Mouse (Mus musculus): ENCODE measurements around the gene Madd.

Gene Madd

DNA sequence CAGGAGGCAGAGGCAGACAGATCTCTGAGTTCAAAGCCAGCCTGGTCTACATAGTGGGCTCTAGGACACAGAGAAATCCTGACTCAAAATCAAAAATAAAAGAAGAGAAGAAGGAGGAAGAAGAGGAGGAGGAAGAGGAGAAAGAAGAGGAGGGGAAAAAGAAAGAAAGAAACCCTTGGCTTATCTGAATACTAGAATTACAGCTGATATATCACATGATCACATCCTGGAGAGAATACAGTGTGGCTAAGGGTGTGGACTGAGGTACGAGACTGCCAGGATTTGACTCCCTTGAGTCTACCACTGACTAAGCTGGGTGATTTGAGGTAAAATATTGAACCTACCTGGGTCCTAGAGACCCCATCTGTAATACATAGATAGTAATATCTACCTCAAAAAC is 2.6 kb upstream of the Madd start:
- DNase-seq (ENCODE audit: low read depth, low spot score): no peak

DNA sequence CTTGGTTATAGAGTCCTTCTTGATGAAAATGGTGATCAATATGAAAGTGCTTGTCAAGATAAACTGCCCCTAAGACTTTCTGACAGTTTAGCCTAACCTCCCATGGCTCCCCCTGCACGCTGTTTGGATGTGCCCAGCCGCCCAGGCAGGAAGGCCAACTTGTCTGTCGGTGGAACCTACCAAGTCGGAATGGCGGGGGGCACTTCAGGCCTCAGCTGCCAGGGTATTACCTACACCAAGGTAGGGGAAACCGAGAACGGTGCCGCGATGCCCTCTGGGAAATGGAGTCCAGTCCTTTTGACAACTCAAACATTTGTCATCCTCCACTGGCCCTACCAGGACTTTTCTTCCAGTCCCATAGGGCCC is 506 bp downstream of the Madd start:
- peak; percentile 99 for DNase-seq (ENCODE audit: low read depth, low spot score)
- H3K36me3 ChIP-seq (ENCODE audit: control insufficient read depth, insufficient read depth, low read length, poor library complexity, severe bottlenecking): peaks cover 2% of the 10 kb centered on the region; the same call in 1 of the 2 replicates
- H3K27me3 ChIP-seq (ENCODE audit: control insufficient read depth, insufficient read depth, low read length, poor library complexity, severe bottlenecking): no peaks in the 10 kb centered on the region

More for the DNA sequence above, 2.6 kb upstream of the Madd start:
- H3K36me3 ChIP-seq (ENCODE audit: control insufficient read depth, insufficient read depth, low read length, poor library complexity, severe bottlenecking): no peaks in the 10 kb centered on the region
- no peaks in the 10 kb centered on the region for H3K27me3 ChIP-seq (ENCODE audit: control insufficient read depth, insufficient read depth, low read length, poor library complexity, severe bottlenecking)

DNA sequence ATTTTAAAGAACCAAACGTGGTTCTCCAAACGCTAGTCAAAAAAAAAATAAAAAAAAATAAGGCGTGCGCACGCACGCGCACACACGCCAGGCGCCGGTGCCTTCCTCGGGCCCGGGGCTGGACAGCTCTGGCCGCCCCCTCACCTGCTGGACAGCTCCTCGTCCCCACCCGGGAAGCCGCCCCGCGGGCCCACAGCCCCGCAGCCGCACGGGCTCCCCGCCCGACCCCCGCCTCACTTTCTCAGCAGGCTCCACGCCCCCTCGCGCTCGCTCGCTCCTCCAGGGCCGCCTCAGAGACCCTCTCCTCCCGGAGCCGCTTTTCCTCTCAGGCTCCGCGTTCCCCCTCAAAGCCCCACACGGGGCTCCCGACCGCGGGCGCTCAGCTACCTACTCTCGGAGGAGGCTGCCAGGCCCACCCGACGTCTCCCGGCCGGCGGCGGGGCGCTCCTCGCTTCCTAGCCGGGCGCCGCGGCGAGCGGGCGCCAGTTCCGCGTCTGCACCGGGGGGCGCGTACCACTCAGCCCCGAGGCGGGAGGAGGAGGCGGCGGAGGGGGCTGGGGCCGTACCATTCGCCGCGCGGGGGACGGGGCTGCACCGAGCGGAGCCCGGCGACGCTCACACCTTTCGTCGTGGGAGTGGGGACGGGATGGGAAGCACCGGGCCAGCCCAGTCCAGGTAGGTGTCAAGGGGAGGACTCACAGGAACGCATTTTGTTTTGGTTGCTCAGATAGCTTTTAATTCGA is 1.1 kb downstream of the Madd start:
- H3K36me3 ChIP-seq (ENCODE audit: control insufficient read depth, insufficient read depth, low read length, poor library complexity, severe bottlenecking): peaks cover 6% of the 10 kb centered on the region
- DNase-seq (ENCODE audit: low read depth, low spot score): peak; percentile 86

GRCm38 (mm10) chr2:91182016-91182404 is 1.6 kb downstream of the Madd start:
- no peaks in the 10 kb centered on the region for H3K27me3 ChIP-seq (ENCODE audit: control insufficient read depth, insufficient read depth, low read length, poor library complexity, severe bottlenecking)
- peaks cover 7% of the 10 kb centered on the region for H3K36me3 ChIP-seq (ENCODE audit: control insufficient read depth, insufficient read depth, low read length, poor library complexity, severe bottlenecking)
- DNase-seq (ENCODE audit: low read depth, low spot score): peak; percentile 48

More for the DNA sequence above, 1.1 kb downstream of the Madd start:
- H3K27me3 ChIP-seq (ENCODE audit: control insufficient read depth, insufficient read depth, low read length, poor library complexity, severe bottlenecking): no peaks in the 10 kb centered on the region

DNA sequence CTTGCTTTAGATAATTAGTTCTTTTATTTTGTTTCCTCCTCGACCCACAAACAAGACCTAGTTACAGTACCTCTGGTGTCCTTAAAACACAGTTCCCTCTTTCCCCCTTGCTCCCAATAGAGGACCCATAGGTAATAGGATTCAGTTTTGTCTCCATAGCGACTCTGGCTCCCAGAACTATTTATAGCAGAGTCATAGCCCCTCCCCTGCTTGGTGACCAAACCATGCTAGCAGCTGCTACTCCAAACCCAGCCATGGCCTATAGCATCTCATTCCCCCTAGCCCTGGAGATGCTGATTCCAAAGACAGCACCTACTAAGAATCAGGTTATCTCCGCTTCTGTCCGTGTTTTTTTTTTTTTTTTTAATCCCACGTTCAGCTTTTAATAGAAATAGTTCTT is 2.9 kb downstream of the Madd start:
- no peaks in the 10 kb centered on the region for H3K27me3 ChIP-seq (ENCODE audit: control insufficient read depth, insufficient read depth, low read length, poor library complexity, severe bottlenecking)
- peaks cover 14% of the 10 kb centered on the region for H3K36me3 ChIP-seq (ENCODE audit: control insufficient read depth, insufficient read depth, low read length, poor library complexity, severe bottlenecking)
- no peak for DNase-seq (ENCODE audit: low read depth, low spot score)

DNA sequence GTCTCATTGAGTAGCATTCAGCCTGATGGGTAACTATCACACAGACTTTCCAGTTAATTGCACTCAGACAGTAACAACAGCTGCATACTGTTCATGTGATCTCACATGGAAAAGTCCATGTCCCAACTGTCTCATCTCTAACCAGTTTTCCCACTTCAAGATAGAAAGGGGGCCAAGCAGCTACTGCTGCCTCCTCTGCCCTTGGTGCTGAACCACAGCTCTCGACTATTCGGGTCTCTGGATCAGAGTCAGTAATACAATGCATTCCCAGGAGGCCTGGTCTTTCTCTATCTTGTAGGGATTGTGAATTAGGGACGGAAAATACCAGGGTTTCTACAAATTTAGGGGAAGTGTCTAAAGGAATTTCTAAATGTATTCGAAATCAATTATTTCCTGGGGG is 3.8 kb downstream of the Madd start:
- no peak for DNase-seq (ENCODE audit: low read depth, low spot score)
- H3K27me3 ChIP-seq (ENCODE audit: control insufficient read depth, insufficient read depth, low read length, poor library complexity, severe bottlenecking): no peaks in the 10 kb centered on the region
- H3K36me3 ChIP-seq (ENCODE audit: control insufficient read depth, insufficient read depth, low read length, poor library complexity, severe bottlenecking): peaks cover 16% of the 10 kb centered on the region

DNA sequence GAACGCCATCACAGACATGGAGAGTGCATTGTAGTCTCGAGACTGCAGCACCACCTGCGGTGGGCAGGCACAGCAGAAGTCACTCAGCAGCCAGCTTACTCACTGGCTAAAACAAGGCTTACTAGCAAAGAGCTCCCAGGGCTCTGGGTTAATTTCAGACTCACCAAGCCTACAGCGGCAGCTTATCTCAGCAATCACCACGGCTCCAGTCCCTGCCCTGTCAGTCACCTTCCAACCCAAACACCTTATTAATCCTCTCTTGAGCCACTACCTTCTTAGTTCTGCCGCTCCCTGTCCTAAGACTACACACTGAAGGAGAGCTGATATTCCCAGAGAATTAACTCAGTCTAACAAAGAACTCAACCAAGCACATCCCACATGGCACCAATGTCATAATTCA is 7.4 kb downstream of the Madd start:
- Histone ChIP-seq H3K36me3 (ENCODE audit: control insufficient read depth, insufficient read depth, low read length, poor library complexity, severe bottlenecking) (peaks cover 21% of the 10 kb centered on the region), H3K27me3 (ENCODE audit: control insufficient read depth, insufficient read depth, low read length, poor library complexity, severe bottlenecking) (no peaks in the 10 kb centered on the region)
- DNase-seq (ENCODE audit: low read depth, low spot score): no peak

DNA sequence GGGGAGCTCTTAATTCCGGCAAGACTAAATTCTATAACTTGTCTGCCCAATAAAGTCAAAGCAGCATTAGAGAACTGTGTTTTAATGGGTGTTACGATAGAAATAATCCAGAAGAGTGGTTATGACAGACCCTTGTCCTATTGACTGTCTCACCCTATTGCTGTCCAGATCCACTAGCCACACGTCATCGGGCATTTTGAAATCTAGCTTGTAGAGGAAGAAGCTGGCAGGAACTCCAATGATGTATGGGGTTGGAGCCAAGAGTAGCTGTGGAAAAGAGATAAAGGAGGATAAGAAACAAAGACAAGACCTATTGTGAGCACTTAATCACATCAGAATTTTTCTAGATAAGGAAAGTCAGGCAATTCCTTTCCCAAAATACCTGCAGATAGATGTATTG is 8.1 kb downstream of the Madd start:
- Histone ChIP-seq H3K36me3 (ENCODE audit: control insufficient read depth, insufficient read depth, low read length, poor library complexity, severe bottlenecking) (peaks cover 25% of the 10 kb centered on the region), H3K27me3 (ENCODE audit: control insufficient read depth, insufficient read depth, low read length, poor library complexity, severe bottlenecking) (no peaks in the 10 kb centered on the region)
- no peak for DNase-seq (ENCODE audit: low read depth, low spot score)

GRCm38 (mm10) chr2:91169587-91170322 is 13.9 kb downstream of the Madd start:
- Histone ChIP-seq H3K36me3 (ENCODE audit: control insufficient read depth, insufficient read depth, low read length, poor library complexity, severe bottlenecking) (peaks cover 18% of the 10 kb centered on the region), H3K27me3 (ENCODE audit: control insufficient read depth, insufficient read depth, low read length, poor library complexity, severe bottlenecking) (no peaks in the 10 kb centered on the region)
- DNase-seq (ENCODE audit: low read depth, low spot score): no peak

DNA sequence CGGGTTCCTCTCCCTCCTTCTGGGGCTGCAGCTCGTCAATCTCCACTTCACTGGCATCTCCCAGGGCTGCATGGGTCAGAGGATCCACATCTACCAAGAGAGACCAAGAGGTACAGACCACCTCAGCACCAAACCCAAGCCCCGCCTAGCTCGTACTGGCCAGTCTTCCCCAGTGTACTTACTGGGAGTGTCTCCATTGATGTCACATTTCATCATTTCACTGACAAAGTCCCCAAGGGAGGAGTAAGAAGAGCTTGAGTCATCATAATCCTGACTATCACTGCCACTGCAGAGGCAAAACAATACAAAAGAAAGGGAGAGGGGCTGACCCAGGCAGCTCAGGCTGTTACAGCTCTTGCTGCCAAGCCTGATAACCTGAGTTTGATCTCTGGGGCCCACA is 16.0 kb downstream of the Madd start:
- no peak for DNase-seq (ENCODE audit: low read depth, low spot score)
- no peaks in the 10 kb centered on the region for H3K27me3 ChIP-seq (ENCODE audit: control insufficient read depth, insufficient read depth, low read length, poor library complexity, severe bottlenecking)

DNA sequence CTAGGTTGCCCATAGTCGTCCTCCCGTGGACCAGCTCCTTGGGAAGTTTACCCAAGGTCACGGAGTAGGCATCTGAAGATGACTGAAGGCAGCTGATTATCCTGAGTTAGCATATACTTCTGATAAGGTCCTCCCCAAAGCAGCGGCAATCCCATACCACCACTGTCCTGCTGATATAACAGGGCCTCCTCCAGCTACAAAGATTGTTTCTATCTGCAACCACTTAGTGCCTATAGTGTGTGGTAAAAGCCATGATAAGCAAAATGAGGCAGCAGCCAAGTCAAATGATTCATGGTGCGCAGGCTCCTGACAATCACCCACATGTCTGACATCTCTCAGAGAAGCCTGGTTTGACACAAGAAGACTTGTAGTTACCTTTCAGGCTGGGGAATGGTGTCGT is 18.6 kb downstream of the Madd start:
- H3K36me3 ChIP-seq (ENCODE audit: control insufficient read depth, insufficient read depth, low read length, poor library complexity, severe bottlenecking): peaks cover 15% of the 10 kb centered on the region
- no peaks in the 10 kb centered on the region for H3K27me3 ChIP-seq (ENCODE audit: control insufficient read depth, insufficient read depth, low read length, poor library complexity, severe bottlenecking)
- no peak for DNase-seq (ENCODE audit: low read depth, low spot score)

More for the DNA sequence above, 16.0 kb downstream of the Madd start:
- H3K36me3 ChIP-seq (ENCODE audit: control insufficient read depth, insufficient read depth, low read length, poor library complexity, severe bottlenecking): peaks cover 16% of the 10 kb centered on the region

GRCm38 (mm10) chr2:91163532-91163931 is 20.1 kb downstream of the Madd start:
- peaks cover 16% of the 10 kb centered on the region for H3K36me3 ChIP-seq (ENCODE audit: control insufficient read depth, insufficient read depth, low read length, poor library complexity, severe bottlenecking)
- no peak for DNase-seq (ENCODE audit: low read depth, low spot score)

GRCm38 (mm10) chr2:91162952-91163351 is 20.7 kb downstream of the Madd start:
- H3K27me3 ChIP-seq (ENCODE audit: control insufficient read depth, insufficient read depth, low read length, poor library complexity, severe bottlenecking): no peaks in the 10 kb centered on the region
- DNase-seq (ENCODE audit: low read depth, low spot score): no peak
- peaks cover 16% of the 10 kb centered on the region for H3K36me3 ChIP-seq (ENCODE audit: control insufficient read depth, insufficient read depth, low read length, poor library complexity, severe bottlenecking)

More at GRCm38 (mm10) chr2:91163532-91163931, 20.1 kb downstream of the Madd start:
- no peaks in the 10 kb centered on the region for H3K27me3 ChIP-seq (ENCODE audit: control insufficient read depth, insufficient read depth, low read length, poor library complexity, severe bottlenecking)

DNA sequence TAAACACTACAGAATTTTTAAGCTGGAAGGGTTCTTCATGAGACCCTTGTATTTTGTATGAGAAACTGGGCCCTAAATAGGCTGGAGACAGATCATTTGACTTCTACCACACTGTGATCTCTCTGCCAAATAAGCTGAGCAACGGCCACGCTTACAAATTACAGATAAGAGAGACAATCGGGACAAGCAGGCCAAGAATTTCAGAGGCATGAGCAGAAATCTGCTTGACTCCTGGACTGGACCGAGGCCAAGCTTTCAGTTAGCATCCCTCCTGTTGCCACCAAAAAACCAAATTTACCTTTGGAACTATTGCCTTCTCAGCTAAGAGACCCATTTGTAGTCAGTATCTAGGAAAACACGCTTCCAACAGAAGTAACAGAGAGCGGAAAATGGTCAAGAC is 23.0 kb downstream of the Madd start:
- no peaks in the 10 kb centered on the region for H3K27me3 ChIP-seq (ENCODE audit: control insufficient read depth, insufficient read depth, low read length, poor library complexity, severe bottlenecking)
- H3K36me3 ChIP-seq (ENCODE audit: control insufficient read depth, insufficient read depth, low read length, poor library complexity, severe bottlenecking): peaks cover 23% of the 10 kb centered on the region
- DNase-seq (ENCODE audit: low read depth, low spot score): no peak

DNA sequence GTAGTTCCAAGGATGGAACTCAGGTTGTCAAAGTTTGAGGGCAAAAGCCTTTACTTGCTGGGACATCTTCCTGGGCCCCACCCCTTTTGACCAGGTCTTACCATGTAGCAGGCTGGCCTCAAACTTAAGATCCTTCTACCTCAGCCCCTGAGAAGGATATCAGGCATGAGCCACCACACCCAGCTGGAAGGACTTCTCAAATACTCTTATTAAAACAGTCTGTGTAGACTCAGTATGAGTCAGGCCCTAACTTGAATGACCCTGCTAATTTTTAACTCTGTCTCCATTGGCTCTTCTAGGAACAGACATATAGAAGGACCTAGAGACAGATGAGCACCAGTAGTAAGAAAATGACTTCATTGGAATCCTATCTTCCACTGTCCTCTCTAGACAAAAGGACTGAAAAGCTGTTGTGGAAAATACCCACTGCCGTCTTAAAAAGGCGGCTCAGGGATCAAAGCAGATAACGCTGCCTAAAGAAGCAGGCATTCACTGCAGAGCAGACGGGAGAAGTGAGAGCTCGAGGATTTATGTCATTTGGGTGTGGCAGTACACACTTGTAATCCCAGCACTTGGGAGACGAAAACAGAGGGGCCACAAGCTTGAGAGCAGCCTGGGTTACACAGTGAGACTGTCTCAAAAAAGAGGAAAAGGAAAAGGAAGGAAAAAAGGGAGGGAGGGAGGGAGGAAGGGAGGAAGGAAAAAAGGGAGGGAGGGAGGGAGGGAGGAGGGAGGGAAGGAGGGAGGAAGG is 26.5 kb downstream of the Madd start:
- no peaks in the 10 kb centered on the region for H3K27me3 ChIP-seq (ENCODE audit: control insufficient read depth, insufficient read depth, low read length, poor library complexity, severe bottlenecking)
- DNase-seq (ENCODE audit: low read depth, low spot score): no peak
- peaks cover 26% of the 10 kb centered on the region for H3K36me3 ChIP-seq (ENCODE audit: control insufficient read depth, insufficient read depth, low read length, poor library complexity, severe bottlenecking)

All from splenic B cell, adult 2 months (primary cell).